Mouse (Mus musculus) lung, postnatal 14 days (tissue): ENCODE measurements around the gene Lifr.

ENCODE experiments used
- DNase-seq: peaks from one replicate; pipeline ENCODE4 v3.0.0; 2021

Gene Lifr

DNA sequence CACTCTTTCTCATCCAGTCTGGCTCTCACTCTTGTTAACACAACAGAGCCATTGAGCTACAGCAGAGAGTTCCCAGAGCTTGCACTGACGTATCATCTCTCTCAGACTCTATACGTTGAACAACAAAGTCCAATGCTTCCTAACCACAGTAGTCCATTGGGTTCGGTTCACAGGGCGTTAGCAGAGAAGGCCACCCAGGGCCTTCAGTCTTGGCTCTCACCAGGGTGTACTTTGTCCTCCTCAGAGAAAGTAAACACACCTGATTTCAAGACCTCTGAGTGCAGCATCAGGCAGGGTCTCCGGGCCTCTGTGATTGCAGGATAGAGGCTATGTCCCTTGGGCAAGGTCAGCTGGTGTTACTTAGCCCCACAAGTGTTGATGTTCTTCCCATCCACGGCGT, 116.9 kb downstream of the Lifr start:
- no peak for DNase-seq

GRCm38 (mm10) chr15:7208180-7208579, 117.8 kb downstream of the Lifr start:
- no peak for DNase-seq

DNA sequence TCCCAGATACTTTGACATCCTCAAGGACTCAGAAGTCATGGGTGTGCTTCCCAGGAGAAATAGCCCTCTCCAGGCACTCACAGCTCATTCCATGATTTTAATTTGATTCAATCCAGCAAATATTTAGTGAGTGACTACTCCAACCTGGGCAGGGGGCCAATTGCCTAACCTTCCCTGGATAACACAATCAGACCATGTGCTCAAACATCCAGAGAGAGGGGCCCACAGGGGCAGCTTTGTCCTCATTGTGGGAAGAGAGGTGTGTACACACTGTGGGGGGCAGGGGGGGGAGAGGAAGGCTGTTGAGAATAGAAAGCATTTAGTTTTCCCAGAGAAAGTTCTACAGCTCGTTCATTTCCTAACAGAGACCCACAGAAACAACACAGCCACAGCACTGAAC, 123.3 kb downstream of the Lifr start:
- DNase-seq = peak; percentile 83

- no peak for DNase-seq
These were observed 125.4 kb downstream of the Lifr start for GRCm38 (mm10) chr15:7215845-7216244.

GRCm38 (mm10) chr15:7216581-7217272, 126.3 kb downstream of the Lifr start:
- DNase-seq = no peak

DNA sequence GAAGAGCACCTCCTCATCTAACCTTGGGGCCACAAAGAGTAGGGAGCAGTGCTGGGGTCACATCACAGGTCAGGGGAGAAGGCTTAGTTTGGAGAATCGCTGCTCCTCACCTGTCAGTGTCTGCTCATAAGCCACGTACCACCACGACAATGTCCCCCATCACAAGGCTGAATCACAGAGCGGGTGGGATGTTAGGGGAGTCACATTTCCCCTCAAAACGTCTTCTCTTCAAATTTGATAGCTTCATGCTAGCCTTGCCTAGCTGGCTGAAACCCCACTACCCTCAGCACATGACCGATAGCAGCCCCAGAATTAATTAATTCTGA, 126.8 kb downstream of the Lifr start:
- no peak for DNase-seq

DNA sequence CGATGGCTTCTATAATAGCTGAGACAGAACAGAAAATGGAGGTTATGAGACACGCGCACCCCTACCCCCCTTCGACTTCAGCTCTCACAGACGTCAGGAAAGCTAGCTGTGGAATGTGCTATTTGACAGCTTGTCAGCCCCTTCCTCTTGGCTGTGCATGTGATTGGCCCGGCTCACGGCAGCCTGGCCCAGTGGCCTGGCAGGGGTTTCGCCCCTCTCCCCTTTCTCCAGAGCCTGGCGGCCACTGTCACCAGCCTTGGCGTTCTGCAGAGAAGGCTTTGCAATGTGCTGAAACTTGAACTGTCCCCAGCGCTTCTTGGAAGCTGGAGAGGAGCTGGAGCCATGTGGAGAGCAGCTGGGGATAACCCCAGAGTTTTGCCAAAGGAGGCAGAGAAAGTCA, 132.4 kb downstream of the Lifr start:
- peak; percentile 63 for DNase-seq

DNA sequence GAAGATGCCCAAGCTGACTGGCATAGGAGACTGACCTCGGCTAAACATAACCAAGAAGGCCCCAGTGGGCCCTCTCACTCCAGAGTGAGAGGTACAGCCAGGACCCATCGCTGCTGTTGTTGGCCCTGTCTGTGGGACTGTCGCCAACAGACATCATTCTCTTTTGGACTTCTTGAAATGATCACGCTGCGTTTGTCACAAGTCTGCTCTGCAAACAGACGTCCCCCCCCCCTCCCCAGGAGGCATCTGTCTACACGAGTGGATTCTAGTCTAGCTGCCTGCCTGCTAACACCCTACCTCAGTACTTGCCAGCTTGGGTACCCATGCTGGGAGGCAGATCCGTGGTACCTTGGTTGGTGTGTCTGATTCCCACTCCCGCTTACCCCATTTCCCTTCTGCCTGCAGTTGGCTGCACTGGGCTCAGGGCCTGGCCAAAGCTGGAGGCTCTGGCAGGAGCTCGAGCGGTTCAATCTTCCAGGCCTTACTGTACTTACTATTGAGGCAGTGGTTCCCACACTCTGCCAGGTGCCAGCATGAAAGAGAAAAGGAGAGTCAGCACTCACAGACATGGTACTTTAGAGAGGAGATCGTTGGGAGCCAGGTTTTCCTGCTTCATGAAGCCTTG, 133.8 kb downstream of the Lifr start:
- DNase-seq = peak; percentile 32

DNA sequence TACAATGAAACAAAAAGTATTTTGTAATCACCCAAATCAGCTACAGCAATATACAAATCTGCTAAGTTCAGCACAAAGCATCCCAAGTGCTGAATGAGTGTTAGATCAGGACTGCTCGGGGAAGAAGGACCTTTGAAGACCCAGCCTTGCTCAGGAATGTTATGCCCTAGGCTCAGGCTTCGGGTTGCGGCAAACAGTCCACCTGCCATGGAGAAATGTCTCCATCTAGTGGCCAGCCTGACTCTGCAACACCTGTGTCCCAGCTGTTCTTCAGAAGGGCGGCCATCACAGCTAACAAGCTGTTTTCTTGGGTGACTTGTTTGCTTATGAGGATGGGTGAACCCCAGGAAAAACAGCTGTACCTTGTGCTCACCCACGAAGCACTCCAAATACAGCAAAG, 135.8 kb downstream of the Lifr start:
- DNase-seq = peak; percentile 87

DNA sequence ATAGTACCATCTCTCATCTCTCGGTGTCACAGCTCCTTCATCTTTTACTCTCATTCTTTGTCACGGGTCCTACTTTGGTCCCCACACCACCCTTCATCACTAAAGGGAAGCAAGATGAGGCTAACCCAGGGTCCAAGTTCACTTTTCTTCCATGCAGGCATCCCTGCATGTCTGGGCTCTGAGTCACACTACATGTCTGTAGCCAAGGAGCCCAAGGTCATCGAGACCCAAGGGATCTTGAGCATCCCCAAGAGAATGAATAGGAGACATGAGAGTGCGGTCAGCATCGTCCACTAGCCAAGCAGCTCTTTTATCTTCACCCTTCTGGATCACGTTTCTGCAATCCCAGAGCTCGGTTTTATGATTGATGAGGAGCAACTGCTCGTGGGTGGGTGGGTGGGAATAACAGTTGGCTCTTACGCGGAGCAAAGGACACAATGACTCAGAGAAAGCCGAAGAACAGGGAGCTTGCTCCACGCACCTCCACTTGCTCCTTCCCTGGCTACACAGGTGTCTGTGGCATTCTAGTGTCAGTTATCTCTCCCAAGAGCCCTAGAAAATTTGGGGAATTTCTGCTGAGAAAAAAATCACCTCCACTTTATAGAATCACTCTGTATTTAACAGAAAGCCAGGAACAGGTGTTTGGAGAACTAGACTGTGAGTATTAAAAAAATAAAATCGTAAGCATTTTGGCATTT, 143.1 kb downstream of the Lifr start:
- no peak for DNase-seq

DNA sequence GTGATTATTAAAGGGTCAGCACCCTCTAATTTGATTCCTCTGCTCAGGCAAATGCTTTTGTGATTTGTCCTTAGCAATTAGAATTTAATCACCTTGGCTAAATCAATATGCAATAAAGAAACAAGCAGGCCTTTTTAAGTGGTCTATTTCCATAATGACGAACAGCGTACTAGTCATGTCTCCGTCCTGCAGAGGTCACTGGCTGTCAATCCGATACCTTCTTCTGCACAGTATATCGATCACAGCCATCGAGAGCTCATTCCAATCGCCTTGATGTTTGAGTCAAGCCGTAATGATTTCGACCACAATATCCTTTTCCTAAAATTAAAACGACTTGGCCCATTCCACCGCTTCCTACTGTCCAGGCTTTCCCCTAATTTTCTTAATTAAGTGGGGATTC, 149.5 kb downstream of the Lifr start:
- no peak for DNase-seq

GRCm38 (mm10) chr15:7240950-7241349, 150.5 kb downstream of the Lifr start:
- no peak for DNase-seq

DNA sequence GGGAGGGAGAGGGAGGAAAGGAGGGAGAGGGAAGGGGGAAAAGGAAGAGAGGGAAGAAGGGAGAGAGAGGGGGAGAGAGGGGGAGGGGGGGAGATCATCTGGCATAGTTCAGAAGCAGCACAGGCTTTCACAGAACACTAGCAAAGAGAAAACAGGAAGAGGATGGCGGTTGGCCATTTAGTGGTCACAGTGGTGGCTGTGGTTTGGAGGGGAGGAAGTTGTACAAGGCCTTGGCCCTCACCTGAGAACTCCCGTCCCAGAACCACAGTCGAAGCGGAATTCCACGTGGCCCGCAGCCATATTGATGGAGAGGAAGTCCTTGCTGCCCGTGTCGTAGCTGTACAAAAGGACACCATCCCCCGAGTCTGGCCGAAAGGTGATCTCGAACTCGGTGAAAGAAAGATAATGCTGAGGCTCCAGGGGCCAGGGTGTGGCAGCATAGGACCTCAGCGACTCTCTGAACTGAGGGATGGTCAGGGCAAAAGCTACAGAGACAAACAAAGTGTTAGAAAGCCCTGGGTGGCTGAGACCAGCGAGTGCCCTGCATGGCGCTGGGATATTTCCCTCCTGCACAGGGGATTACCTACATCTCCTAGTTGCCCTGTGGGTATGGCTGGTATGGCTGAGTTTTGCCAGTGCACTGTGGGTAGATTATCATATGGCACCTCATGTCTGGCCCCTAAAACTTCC, 151.9 kb downstream of the Lifr start:
- no peak for DNase-seq
